Mouse (Mus musculus): ENCODE results near the gene Immp2l. TPM values are rescaled to one million over a fixed set of nuclear protein-coding genes. Genes with fewer than 3 reads are reported as not detected.

The Immp2l gene
- 0.17 and 0.19 TPM in 2 replicates for polyA plus RNA-seq (2012)

- no peak for TF ChIP-seq GATA1 (IDR thresholded peaks at IDR 0.05; ENCODE audit: low read length)
Measured at GRCm38 (mm10) chr12:41023511-41024421, at the start of gene Immp2l. Gene Immp2l, plus strand, starts transcription at chr12:41024090.

- no peak for TF ChIP-seq GATA1 (IDR thresholded peaks at IDR 0.05; ENCODE audit: low read length)
Measured at GRCm38 (mm10) chr12:40978719-40979500, 45.0 kb upstream of the Immp2l start.

- TF ChIP-seq GATA1 (IDR thresholded peaks at IDR 0.05; ENCODE audit: low read length) = no peak
Measured at GRCm38 (mm10) chr12:40979716-40980115, 44.2 kb upstream of the Immp2l start.

- TF ChIP-seq GATA1 (IDR thresholded peaks at IDR 0.05; ENCODE audit: low read length) = no peak
Measured at GRCm38 (mm10) chr12:40980160-40980559, 43.7 kb upstream of the Immp2l start.

- no peak for TF ChIP-seq GATA1 (IDR thresholded peaks at IDR 0.05; ENCODE audit: low read length)
Measured at GRCm38 (mm10) chr12:40983021-40983420, 40.9 kb upstream of the Immp2l start.

GRCm38 (mm10) chr12:40984735-40985134 is 39.2 kb upstream of the Immp2l start:
- TF ChIP-seq GATA1 (IDR thresholded peaks at IDR 0.05; ENCODE audit: low read length) = no peak

GRCm38 (mm10) chr12:40985791-40986190 is 38.1 kb upstream of the Immp2l start:
- TF ChIP-seq GATA1 (IDR thresholded peaks at IDR 0.05; ENCODE audit: low read length) = no peak

GRCm38 (mm10) chr12:40988311-40989065 is 35.4 kb upstream of the Immp2l start:
- TF ChIP-seq GATA1 (IDR thresholded peaks at IDR 0.05; ENCODE audit: low read length) = no peak

- TF ChIP-seq GATA1 (IDR thresholded peaks at IDR 0.05; ENCODE audit: low read length) = no peak
Measured at GRCm38 (mm10) chr12:40991647-40992046, 32.2 kb upstream of the Immp2l start.

- no peak for TF ChIP-seq GATA1 (IDR thresholded peaks at IDR 0.05; ENCODE audit: low read length)
Measured at GRCm38 (mm10) chr12:40994846-40995245, 29.0 kb upstream of the Immp2l start.

GRCm38 (mm10) chr12:40995618-40996370 is 28.1 kb upstream of the Immp2l start:
- TF ChIP-seq GATA1 (IDR thresholded peaks at IDR 0.05; ENCODE audit: low read length) = no peak

GRCm38 (mm10) chr12:41022516-41022915 is 1.4 kb upstream of the Immp2l start:
- TF ChIP-seq GATA1 (IDR thresholded peaks at IDR 0.05; ENCODE audit: low read length) = no peak

- TF ChIP-seq GATA1 (IDR thresholded peaks at IDR 0.05; ENCODE audit: low read length) = no peak
Measured at GRCm38 (mm10) chr12:41024512-41024911, 622 bp downstream of the Immp2l start.

GRCm38 (mm10) chr12:41027485-41027884 is 3.6 kb downstream of the Immp2l start:
- no peak for TF ChIP-seq GATA1 (IDR thresholded peaks at IDR 0.05; ENCODE audit: low read length)

GRCm38 (mm10) chr12:41031119-41031518 is 7.2 kb downstream of the Immp2l start:
- no peak for TF ChIP-seq GATA1 (IDR thresholded peaks at IDR 0.05; ENCODE audit: low read length)

Data from G1E-ER4 (cell line).